Mouse (Mus musculus) urinary bladder, postnatal 14 days (tissue): ENCODE results near the gene Magel2.

ENCODE experiments used
- DNase-seq: peaks from one replicate; pipeline ENCODE4 v3.0.0; 2021; ENCODE audit warnings: low spot score

The Magel2 gene

GRCm38 (mm10) chr7:62376510-62377304 is at the start of gene Magel2:
Magel2 (plus strand) TSS chr7:62377010.
- DNase-seq: no peak

GRCm38 (mm10) chr7:62345411-62345810 is 31.4 kb upstream of the Magel2 start:
- no peak for DNase-seq

GRCm38 (mm10) chr7:62346269-62346668 is 30.5 kb upstream of the Magel2 start, which contains the start of gene Ndn:
Ndn (plus strand) TSS chr7:62346569.
- no peak for DNase-seq

GRCm38 (mm10) chr7:62348106-62348803 is 28.6 kb upstream of the Magel2 start:
- peak; percentile 78 for DNase-seq

DNA sequence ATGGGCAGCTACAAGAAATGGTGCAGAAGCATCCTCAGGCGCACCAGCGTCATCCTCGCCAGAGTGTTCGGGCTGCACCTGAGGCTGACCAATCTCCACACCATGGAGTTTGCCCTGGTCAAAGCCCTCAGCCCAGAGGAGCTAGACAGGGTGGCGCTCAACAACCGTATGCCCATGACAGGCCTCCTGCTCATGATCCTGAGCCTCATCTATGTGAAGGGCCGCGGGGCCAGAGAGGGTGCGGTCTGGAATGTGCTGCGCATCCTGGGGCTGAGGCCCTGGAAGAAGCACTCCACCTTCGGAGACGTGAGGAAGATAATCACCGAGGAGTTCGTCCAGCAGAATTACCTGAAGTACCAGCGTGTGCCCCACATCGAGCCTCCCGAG is 28.0 kb upstream of the Magel2 start:
- DNase-seq: no peak

GRCm38 (mm10) chr7:62351266-62351665 is 25.5 kb upstream of the Magel2 start:
- DNase-seq: no peak

DNA sequence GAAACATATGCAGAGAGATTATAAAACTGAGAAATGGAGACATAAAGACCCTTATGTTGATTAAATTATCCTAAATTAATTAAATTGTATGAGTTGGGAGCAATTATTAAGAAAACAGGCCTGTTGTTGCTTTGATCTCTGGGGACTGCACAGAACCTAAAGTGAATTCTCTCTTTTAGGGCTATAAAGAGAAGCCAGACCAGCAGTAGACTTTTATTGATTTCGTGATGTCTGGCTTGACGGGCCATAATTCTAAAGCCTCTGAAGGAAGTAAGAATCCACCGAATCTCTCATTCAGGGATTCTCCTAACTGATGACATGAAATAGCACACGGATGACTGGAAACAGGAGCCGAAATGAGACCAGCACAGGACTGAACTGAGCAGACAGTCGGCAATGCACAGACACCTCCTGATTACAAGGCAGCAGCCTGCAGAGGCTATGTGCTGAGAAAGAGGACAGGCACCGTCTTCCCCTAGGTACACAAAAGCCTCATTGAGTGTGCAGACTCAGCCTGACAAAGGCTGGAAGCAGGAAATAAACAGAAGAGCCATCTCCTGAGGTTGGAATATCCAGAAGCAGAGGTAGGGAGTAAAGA is 11.7 kb upstream of the Magel2 start:
- DNase-seq: no peak

DNA sequence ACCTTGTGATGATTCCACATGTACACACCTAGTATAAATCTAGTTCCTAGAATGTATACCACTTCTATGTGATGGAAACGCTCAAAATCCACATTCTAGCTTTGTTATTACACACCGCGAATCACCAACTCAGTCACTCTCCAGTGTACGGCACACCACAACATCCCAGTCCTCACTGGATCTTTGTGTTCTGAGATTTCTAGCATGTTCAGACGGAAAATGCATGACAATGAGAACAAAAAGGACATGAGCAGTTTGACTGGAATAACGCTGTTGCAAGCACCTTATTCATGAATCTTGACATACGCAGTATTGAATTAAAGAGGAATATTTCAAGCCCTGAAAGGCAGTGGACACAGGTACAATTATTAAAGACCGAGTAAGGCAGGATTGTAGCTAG is 10.1 kb upstream of the Magel2 start:
- DNase-seq: no peak

GRCm38 (mm10) chr7:62375658-62376057 is 1.2 kb upstream of the Magel2 start:
- no peak for DNase-seq

DNA sequence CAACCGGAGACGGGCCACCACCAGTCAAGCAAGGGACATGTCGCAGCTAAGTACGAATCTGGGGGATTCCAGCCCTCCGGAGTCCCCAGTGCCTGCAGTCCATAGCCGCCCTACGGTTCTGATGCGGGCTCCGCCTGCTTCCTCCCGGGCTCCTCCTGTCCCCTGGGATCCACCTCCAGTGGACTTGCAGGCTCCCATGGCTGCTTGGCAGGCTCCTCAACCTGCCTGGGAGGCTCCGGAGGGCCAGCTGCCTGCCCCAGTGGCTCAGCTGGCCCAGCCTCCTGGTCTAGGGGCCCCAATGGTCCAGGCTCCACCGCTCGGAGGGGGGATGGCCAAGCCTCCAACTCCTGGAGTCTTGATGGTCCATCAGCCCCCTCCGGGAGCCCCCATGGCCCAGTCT is 503 bp downstream of the Magel2 start:
- no peak for DNase-seq

DNA sequence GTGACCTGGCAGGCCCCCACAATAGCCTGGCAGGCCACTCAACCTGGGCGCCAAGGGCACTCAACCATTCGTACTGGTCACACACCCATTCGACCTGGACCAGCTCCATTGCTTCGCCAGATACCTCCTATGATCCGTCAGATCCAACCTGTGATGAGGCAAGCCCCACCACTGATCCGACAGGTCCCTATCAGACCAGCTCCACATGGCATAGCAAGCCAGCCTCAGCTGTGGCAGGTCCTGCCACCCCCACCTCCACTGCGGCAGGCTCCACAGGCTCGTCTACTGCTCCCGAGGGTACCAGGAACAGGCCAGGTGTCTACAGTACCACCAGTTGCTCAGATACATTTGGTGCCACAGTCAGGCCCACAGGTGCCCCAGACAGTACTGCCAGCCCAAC is 1.7 kb downstream of the Magel2 start:
- no peak for DNase-seq

DNA sequence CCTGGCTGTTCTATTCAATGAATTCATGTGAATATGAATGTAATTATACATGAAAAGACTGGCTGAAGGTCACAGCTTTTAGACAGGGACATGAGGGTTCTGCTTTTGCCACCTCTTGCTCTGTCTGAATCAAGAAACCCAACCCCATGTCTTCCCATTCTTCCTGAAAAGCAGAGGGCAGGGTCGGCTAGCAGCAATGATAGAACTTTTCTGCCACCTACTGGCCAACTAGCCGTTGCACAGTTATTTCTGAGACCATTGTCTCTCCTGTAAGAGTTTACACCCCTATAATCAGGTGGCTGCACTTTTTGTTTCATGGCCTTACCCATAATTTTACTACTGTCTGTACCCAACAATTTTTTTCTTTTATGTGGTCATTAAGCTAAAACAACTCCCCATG is 5.6 kb downstream of the Magel2 start:
- DNase-seq: peak; percentile 22

GRCm38 (mm10) chr7:62388291-62388690 is 11.5 kb downstream of the Magel2 start:
- DNase-seq: no peak

DNA sequence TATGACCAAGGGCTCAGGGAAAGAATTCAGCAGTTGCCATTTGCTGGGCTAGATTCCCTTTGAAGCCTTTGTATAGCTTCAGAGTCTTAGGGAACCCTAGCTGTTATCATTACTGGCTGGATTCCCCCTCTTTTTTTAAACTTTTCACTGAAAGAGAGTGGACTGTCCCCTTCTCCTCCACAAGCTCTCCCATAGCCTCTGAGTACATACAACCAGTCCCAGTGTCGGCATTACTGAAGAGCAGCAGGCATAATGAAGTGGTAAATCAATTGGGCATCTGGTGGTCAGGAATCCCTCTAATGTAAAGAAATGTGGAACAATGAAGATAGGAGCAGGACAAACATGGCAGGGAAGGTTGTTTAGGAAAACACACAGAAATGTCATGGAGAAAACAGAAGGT is 15.4 kb downstream of the Magel2 start:
- no peak for DNase-seq

DNA sequence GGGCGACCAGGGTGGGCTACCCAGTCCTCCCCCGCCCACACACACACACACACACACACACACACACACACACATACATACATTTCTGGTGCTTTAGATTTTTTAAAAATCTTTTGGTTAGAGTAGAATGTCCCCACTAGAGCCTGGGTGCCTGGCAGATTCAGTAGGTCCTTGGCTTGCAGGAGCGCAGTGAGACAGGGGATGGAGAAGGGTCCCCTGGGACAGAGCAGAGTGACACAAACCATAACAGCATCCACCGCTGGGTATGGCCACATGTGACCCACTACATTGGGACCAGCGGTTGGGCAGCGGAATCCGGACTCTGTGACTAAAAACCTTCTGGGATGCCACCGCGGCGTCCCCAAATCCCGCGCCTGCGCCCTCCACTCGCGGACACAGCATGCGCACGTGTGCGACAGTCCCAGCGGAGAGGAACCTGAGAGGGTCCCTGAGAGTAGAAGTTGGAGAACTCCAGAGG is 29.8 kb downstream of the Magel2 start:
- DNase-seq: no peak

DNA sequence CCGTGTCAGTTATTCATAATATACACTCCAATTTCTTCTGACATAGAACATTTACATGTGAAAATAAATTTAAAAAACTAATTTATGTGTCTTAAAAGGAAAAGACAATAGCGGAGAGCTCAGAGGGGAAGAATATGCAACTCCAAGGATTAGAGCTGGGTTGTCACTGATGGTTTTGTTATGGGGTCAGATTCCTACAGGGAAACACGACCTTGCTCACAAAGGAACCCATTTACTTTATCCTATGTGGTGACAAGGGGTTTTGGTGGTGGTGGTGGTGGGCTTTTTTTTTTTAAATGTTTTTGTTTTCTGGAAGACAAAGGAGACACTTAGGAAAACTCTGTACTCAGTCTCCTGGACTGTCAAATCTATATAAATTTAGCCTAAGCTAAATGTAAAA is 31.0 kb downstream of the Magel2 start:
- no peak for DNase-seq

DNA sequence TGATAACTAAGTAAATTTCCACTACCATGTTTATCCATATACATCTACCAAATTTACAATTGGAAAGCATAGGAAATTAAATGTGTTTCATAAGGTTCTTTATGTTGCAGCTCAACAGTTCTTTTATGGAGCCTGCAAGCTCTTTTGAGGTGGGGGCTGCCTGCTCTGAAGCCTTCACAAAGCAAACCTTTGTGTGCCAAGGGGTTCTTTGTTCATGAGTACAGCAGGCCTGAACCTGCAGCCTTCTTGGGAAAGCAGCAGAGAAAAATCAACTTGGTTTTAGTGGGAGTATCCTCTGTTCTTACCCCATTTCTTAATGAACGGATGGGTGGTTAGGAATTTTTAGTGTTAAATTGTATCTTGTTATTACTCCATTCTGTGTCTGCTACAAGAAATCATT is 38.4 kb downstream of the Magel2 start:
- no peak for DNase-seq

DNA sequence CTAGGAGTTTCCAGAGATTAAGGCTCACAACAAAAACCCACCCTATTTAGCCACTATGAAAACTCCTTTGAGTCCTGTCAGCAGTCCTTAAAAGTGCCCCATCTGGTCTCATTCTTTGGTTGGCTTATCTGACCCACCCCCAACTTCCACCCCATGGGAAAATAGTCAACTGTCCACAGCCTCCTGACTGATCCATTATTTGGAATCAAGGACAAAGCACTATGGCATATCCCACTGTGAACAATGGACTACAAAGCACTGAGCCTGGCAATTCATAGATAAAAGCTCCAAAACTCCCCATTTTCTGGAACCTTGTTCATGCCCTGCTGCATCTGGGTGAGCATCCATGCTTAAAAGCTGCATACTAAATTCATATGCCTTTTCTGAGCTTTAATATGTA is 39.4 kb downstream of the Magel2 start:
- DNase-seq: no peak

GRCm38 (mm10) chr7:62418346-62418745 is 41.5 kb downstream of the Magel2 start:
- no peak for DNase-seq

DNA sequence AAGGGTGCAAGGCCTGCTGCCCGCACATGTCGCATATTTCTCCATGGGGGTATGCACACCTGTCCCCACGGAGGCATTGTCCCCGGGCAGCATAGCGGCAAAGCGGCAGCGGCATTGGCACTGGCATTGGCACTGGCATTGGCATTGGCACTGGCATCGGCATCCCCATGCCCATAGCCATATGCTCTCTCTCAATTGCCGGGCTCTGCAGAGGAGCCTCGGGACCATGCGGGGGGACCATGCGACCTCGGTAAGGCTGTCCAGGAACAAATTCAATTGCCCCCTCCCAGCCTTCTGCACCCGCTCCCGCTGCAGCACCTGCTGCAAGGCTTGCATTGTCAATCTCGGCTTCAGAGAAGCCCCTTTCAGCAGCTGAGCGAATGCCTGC is 42.3 kb downstream of the Magel2 start:
- DNase-seq: no peak

GRCm38 (mm10) chr7:62419493-62420360 is 42.9 kb downstream of the Magel2 start, which contains the start of gene Mkrn3:
Mkrn3 (minus strand) TSS chr7:62420139.
- peak; percentile 81 for DNase-seq

- DNase-seq: no peak
Observed at GRCm38 (mm10) chr7:62420566-62420965, 43.8 kb downstream of the Magel2 start.
